Mouse (Mus musculus) thymus, postnatal 14 days (tissue): ENCODE results near the gene Nkain4.

Source experiments
- DNase-seq: peaks from one replicate; pipeline ENCODE4 v3.0.0; 2021

Nkain4 gene

DNA sequence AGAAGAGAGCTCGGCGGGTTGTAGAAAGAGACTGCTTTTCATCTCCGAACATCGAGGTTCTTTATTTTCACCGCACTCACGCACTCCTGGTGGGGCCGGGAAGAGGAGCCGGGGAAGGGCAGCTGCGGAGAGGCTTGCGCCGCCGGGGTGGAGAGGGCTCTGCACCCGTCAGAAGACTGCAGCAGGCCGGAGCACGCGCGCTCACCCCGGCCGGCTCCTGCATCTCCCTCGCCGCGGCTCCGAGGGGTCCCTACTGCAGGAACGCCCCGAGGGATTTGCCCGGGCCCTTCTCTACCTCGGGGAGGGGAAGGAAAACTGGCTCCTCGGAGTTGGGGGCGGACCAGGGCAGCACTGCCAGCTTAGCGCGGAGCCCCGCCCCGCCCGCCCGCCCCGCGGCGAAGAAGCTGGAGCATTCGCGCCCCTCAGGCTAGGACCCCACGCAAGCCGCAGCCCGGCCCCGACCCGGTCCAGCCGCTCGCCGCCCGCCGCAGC is 60.9 kb downstream of the Nkain4 start:
- peak; percentile 5 for DNase-seq

DNA sequence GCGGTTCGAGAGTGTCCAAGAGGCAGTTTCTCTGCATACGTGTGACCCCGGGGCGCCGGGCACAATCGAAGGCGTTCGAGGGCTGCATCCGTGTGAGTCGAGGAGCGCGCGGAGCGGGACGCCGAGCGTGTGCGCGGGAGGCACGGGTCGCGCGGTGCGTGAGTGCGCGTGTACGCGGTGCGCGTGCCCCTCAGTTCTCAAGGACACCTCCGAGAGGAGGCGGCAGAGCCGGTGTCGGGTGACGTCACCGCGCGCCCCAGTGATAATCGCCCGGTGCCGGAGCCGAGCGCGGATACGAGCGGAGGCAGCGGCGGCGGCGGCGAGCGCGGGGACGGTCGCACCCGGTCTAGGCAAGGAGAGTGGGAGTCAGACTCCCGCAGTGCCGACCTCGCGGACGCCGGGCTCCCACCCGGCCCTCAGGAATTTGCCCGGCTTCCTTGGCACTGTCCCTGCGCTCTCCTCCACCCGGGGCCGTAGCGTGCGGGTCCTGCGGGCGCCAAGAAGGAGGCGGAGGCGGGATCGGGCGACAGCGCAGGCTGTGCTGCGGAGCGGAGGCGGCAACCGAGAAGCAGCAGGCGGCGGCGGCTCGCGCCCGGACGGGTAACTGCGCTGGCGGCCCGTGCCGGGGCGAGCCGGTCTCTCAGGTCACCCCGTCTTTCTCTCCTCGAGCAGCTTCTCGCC is 61.5 kb downstream of the Nkain4 start:
- DNase-seq, result peak; percentile 31

DNA sequence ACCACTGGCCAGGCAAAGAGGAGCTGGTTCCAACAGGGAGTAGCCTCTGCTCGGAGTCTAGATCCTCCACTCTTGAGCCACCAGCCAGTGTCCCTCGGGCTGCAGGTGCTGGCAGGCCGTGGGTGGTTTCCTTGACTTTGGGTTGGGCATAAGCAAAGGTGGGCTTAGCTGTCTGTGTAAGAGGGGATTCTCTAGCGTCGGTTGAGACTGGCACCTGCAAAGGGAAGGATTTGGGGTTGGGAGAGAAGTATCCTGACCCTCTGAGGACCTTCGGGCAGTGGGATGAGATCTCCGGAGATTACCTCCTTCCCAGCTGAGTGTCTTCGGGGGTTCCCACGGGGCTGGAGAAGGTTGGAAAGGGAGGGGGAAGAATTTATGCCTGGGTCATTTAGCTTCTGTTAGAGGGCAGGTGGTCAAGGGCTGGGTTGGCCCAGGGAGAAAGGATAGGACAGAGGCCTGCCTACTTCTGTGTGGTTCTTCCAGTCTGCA is 62.6 kb downstream of the Nkain4 start:
- DNase-seq, result no peak

DNA sequence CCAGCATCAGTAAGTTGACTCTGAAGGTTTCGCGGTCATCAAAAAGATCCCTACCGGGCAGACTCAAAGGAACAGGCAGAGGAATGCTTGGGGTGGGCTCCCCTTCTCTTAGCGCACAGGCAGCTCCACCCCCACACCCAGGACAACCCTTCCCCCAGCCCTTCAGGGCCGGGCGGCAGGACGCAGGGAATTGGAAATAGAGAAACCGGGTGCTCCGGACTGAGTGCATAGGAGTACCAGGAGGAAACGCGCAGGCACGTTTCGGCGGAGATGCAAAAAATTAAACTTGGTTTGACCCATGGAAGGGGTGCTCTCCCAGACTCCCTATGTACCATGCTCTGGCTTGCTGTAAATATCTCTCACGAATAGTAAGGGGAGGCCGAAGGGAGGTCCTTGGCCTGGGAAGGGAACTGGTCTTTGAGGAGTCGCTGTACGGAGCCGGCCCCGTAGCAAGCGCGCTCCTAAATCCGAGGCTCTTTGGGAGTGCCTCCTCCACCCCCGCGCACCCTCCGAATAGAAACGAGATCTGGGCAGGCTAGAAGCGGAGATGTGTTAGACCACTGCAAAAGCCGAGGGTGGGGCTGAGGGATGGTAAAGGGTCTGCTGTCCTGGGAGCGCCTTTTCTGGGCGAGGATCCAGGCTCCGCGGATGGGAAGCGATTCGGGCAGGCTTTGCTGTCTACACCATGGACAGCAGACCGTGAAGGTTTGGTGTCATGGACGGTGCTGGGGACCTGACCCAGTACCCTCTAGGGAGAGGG is 63.2 kb downstream of the Nkain4 start:
- DNase-seq, result no peak

DNA sequence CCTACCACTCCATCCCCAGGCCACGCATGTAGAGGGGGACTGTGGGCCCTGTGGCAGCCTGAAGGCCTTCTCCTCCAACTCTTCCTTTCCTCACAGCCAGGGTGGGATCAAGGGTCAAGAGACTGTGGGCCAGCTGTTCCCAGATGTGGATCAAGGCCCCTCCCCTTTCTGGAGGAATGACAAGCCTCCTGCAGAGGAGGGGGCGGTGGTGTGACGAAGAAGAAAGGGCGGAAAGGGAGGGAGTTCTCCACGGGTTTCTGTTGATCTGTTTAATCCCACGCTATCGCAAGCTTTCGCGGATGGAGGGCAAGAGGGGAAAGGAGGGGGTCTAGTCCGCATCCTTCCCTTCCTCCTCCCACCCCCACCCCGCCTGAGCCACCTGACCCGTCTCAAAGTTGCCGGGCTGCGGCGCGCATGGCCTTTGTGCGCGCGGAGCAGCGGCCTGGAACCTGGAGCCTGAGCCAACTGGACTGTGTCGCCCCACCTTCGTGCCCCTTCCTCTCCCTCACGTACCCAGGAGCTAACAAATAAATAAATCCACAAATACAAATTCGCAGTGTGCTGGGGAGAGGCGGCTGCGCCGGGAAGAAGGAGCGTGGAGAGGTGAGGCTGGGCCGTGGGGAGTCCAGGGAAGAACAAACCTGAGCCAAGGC is 64.0 kb downstream of the Nkain4 start:
- no peak for DNase-seq

DNA sequence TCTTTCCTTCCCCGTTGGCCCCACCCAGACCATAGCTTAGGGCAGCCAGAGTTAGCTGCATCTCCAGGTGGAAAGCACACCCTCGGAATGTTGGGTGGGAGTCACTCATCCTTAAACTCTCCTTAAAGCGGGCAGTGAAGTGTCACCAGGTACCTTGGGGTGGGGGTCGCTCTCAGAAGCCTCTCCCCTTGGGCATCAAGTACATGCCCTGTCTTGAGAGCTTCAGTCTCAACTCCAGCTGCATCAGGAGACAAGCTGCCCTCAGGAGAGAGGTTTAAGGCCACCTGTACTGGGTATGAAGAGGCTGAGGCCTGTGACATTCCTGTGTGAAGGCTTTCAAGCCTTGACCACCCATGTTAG is 64.6 kb downstream of the Nkain4 start:
- no peak for DNase-seq

DNA sequence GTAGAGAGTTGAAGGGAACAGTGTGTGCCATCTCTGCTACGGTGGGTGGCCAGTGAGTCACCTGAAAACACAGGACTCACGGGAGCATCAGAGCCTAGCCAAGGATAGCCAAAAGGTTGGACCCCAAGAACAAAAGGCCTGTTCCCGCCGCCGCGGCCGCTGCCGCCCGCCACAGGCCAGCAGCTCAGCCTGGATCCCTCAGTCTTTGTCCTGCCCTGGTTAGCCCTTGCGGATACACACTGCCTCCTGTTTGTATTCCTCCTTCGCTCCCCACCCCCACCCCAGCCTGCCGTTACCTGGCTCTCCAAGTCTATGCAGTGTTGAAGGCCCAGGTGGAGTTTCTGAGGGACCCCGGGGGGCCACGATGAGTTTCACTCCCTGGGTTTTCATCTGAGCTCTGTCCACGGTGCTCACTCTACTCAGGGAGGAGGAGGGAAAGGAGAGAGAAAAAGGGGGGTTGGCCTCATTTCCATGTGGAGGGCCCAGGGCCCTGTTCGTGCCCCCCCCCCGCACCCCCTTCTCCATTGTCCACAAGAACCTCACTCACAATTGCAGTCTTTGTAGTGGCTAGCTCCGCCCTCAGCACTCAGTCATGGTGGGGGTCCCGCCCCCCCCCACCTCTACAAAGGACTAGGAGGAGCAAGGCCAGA is 65.1 kb downstream of the Nkain4 start:
- DNase-seq, result no peak

DNA sequence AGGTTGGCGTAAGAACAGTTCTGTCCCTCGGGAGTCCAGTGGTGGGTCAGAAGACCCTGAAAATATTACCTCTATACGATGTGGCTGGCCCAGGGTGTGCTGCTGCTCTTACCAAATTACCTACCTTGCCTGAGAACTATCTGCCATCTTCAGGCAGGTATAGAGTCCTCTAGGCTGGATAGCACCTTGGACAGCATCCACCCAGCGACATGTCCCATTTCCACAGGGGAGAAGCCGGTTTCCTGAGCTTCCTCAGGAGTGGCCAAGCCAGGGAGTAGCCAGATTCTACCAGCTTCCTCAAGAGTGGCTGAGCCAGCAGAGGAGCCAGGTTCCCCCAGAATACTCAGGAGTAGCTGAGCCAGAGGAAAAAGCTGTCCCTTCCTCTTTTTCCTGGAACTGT is 69.2 kb downstream of the Nkain4 start:
- DNase-seq, result no peak
